Mouse (Mus musculus): ENCODE results near the gene Fbxw26. TPM values are rescaled to one million over a fixed set of nuclear protein-coding genes. Genes with fewer than 3 reads are reported as not detected.
"Not testable (repeated sequence)": the region's sequence is repeated elsewhere in the genome, so short reads cannot be mapped to it uniquely, and the experiment has no call there.

Gene Fbxw26
- not detected for total RNA-seq (2022)

DNA sequence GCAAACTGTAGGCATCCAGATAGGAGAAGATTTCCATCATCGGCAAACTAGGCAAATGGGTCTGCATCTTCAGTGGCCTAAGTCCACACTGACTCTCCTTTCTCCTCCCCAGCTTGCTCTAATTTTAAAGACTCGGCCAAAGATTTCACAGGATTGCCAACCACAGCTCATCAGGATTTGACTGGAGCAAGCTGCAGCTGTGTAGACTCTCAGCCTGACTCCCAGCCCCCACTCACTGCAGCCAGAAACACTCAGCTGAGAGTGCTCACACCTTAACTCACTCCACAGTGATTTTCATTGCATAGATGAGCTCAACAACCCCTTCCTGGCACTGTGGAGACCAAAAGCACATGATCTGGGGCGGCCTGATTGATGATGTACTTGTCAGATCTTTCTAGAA, at the start of gene Fbxw26:
Gene Fbxw26, minus strand, starts transcription at position 101 of the 400 bp plus-strand sequence.
- DNase-seq (ENCODE audit: low spot score in 2 of 2) = not testable (repeated sequence)

DNA sequence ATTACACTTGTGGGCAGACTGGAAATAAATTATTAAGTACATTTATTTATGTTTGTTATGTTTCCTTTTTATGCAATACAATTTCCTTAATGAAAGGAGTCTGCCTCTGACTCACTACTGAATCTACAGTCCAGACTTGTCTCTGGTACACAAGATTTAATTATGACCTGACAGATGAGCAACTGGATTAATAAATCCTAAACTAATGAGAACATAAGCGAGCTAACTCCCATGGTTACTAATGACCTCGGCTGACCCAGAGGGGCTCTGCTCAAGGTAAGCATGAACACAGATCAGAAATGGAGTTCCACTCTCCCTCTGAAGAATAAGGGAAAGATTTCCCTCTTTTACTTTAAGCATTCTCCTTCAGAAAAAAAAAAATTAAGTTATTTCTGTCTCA, 49.3 kb upstream of the Fbxw26 start:
- DNase-seq (ENCODE audit: low spot score in 2 of 2) = no peak

DNA sequence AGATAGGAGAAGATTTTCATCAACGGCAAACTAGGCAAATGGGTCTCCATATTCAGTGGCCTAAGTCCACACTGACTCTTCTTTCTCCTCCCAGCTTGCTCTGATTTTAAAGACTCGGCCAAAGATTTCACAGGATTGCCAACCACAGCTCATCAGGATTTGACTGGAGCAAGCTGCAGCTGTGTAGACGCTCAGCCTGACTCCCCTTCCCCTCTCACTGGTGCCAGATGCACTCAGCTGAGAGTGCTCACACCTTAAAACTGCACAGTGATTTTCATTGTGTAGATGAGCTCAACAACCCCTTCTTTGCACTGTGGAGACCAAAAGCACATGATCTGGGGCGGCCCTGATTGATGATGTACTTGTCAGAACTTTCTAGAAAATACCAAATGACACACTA, 44.7 kb upstream of the Fbxw26 start, which contains the start of gene Fbxw27:
Gene Fbxw27, minus strand, starts transcription at position 101 of the 400 bp plus-strand sequence.
- not testable (repeated sequence) for DNase-seq (ENCODE audit: low spot score in 2 of 2)

DNA sequence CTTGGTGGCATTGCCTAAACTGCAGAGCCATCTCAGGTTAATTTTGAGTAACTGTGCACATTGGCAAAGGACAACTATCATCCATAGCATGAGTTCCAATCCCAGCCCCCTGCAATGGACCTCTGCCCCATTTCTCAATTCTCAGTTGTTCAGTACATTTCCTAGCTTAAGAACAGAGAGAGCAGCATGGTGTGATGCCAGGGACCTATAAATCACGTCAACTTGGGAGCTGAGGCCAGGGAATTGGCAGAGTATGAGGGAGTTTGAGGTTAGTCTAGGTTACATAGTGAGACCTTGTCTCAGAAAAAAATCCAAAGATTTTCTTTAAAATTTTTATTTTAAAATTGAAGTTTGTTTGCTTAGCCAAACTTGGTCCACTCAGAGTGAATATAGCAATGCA, 21.0 kb upstream of the Fbxw26 start:
- DNase-seq (ENCODE audit: low spot score in 2 of 2) = not testable (repeated sequence)

DNA sequence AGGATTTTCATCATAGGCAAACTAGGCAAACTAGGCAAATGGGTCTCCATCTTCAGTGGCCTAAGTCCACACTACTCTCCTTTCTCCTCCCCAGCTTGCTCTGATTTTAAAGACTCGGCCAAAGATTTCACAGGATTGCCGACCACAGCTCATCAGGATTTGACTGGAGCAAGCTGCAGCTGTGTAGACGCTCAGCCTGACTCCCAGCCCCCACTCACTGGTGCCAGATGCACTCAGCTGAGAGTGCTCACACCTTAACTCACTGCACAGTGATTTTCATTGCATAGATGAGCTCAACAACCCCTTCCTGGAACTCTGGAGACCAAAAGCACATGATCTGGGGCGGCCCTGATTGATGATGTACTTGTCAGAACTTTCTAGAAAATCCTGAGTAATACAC, 43.3 kb downstream of the Fbxw26 start, which contains the start of gene Fbxw18:
Gene Fbxw18, minus strand, starts transcription at position 101 of the 400 bp plus-strand sequence.
- not testable (repeated sequence) for DNase-seq (ENCODE audit: low spot score in 2 of 2)

DNA sequence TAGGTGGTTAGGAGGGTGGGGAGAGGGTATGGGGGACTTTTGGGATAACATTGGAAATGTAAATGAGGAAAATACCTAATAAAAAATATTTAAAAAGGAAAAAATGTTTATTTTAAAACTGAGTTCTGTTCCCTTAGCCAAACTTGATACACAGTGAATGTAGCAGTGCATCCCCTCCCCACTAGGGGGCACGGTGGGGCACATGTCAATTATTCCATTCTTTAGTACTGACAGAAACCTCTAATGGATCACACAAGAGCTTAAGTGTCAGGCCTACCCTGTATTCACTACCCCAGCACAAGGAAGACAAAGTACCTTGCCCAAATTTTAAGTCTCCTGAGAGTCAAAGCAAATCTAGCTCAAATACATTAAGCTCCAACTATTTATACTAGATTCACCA, 60.6 kb downstream of the Fbxw26 start:
- DNase-seq (ENCODE audit: low spot score in 2 of 2) = peak in 1 of 2 experiments; percentile 6

Other genes starting within 250 kb of the Fbxw26 start
- not detected for gene Fbxw15, start 177.8 kb downstream of the Fbxw26 start, total RNA-seq (2022)
- gene Fbxw24, start 120.0 kb downstream of the Fbxw26 start, total RNA-seq (2022) = not detected
- not detected for gene Fbxw25, start 81.4 kb downstream of the Fbxw26 start, total RNA-seq (2022)
- gene Fbxw18, start 43.4 kb downstream of the Fbxw26 start, total RNA-seq (2022) = not detected
- not detected for gene Fbxw27, start 44.6 kb upstream of the Fbxw26 start, total RNA-seq (2022)
- gene Spink8, start 66.2 kb upstream of the Fbxw26 start, total RNA-seq (2022) = 1 to 10 TPM in 3 of 4 experiments, under 1 TPM in 1; 0.78 to 5.6 (median 1.9) TPM
- 10 to 100 TPM in 3 of 4 experiments, 1 to 10 TPM in 1; 9.2 to 13.7 (median 11.5) TPM for gene Nme6, start 86.7 kb upstream of the Fbxw26 start, total RNA-seq (2022)
- gene Camp, start 103.5 kb upstream of the Fbxw26 start, total RNA-seq (2022) = not detected
- gene Cdc25a, start 129.5 kb upstream of the Fbxw26 start, total RNA-seq (2022) = 1 to 10 TPM; 4.8 to 6.1 (median 5.6) TPM
- 100 to 1,000 TPM; 382 to 453 (median 413) TPM for gene Map4, start 185.4 kb upstream of the Fbxw26 start, total RNA-seq (2022)

All from left cerebral cortex, adult 8-10 months (tissue).